Mouse (Mus musculus) hindlimb bud, embryonic 11.5 days (tissue): ENCODE data around the gene Ppp1cb.
"Not testable (repeated sequence)": the region's sequence is repeated elsewhere in the genome, so short reads cannot be mapped to it uniquely, and the experiment has no call there.

ENCODE experiments used
- DNase-seq: peaks from one replicate; pipeline ENCODE4 v3.0.0-alpha.2; 2012; ENCODE audit warnings: low read depth, low spot score; ENCODE audit errors: extremely low spot score

Ppp1cb gene

GRCm38 (mm10) chr5:32458408-32459143 lies at the start of gene Ppp1cb:
Gene Ppp1cb, plus strand, starts transcription at chr5:32458843.
- peak; percentile 98 for DNase-seq

- no peak for DNase-seq
Observed at GRCm38 (mm10) chr5:32409747-32410146, 48.9 kb upstream of the Ppp1cb start.

- DNase-seq: no peak
Observed at GRCm38 (mm10) chr5:32410954-32411688, 47.5 kb upstream of the Ppp1cb start.

DNA sequence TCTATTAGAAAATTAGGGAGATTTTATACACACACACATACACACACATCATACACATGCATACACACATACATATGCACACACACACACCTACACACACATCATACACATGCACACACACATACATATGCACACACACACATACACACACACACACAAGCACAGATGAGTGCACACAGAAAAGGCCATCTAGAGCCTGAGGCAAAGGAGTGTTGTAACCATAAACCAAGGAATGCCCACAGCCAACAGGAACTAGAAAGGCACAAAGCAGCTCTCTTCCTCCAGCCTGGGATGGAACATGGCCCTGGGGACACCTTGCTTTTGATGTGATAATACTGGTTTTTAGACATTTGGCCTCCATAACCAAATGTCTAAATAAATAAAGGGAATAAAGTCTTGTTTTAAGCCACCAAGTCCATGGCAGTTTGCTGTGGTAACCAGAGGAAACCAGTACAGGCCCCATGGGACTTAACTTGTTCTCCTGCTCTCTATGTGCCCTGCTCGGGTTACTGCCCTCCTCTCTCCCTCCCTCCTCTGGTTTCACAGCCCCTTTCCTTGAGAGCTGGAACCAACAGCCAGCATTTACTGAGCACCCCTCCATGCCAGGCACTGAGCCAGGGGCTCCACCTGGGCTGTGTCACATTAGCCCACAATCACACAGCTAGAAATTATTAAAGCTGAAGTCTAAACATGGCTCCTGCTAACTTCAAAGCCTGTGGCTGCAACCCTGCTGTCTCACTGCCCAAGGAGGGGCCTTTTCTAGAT lies 46.3 kb upstream of the Ppp1cb start:
- no peak for DNase-seq

GRCm38 (mm10) chr5:32413083-32413482 lies 45.6 kb upstream of the Ppp1cb start:
- no peak for DNase-seq

- no peak for DNase-seq
Observed at GRCm38 (mm10) chr5:32413569-32413968, 45.1 kb upstream of the Ppp1cb start.

DNA sequence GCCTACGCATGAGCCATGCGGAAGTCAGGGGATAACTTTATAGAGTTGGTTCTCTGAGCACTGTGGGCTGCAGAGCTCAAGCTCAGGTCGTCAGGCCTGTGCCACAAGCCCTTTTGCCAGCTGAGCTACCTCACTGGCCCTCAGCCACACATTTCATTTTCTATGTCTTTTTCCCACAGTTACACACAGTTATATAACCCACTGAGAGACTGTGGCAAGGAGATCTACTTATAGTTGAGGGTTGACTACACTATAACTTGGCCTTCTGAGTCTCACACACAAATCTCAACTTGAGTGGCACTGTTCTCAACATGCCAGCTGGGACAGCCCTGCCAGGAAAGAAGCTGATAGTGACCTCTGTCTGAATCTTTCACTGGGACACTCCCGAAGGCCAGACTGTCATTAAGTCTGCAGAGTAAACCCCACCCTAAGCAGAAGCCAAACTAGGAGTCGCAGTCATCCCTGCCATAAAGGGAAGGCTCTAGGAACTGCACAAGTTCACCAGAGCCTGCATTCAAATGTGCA lies 44.1 kb upstream of the Ppp1cb start:
- no peak for DNase-seq

GRCm38 (mm10) chr5:32415554-32415953 lies 43.1 kb upstream of the Ppp1cb start:
- DNase-seq: no peak

DNA sequence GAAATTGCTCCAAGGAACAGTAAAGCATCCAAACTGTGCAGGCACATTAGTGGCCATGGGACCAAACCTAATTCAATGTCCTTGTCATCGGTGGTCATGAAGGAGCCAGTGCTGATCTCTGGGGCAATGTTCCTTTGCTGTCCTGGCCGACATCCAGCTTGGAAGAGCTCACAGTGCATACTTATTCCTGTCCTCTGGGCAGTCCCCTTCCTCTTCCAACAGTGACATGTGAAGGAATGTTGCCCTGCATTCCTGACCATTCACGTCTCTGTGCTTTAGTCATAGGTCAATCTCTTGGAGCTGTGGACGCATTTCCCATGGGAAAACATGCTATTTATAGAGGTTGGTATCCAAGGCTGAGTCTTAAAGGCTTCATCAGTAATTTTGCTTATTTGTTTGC lies 41.8 kb upstream of the Ppp1cb start:
- DNase-seq: no peak

GRCm38 (mm10) chr5:32422081-32422589 lies 36.5 kb upstream of the Ppp1cb start:
- DNase-seq: no peak

DNA sequence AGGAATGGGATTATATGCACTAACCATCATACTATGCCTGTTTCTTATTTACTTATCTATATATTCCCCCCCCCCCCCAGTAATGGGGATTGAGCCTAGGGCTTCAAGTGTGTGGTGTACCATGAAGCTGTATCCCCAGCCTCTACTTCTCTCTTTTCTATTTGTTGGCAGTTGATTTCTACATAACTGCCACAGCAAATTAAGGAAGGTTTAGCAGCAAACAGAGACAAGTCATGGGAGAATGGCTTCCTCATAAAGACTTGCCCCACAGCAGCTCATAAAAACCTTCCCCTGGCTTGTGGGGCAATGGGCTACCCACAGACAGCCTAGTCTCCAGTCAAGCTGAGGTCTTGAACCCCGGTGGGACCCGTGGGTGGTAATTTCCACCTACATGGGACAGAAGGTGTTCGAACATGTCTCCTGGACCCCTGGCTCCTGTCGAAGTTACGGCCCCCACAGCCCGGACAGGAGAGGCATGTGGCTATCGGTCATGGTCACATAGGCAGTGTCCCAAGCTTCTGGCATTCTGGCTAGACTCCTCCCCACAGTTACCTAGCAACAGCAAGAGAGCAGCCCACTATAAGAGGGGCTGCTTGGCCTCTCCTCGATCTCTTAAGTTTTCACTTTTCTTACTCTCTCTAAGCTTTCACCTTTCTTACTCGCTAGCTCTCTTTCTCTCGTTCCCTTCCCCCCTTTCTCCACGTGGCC lies 35.1 kb upstream of the Ppp1cb start:
- no peak for DNase-seq

DNA sequence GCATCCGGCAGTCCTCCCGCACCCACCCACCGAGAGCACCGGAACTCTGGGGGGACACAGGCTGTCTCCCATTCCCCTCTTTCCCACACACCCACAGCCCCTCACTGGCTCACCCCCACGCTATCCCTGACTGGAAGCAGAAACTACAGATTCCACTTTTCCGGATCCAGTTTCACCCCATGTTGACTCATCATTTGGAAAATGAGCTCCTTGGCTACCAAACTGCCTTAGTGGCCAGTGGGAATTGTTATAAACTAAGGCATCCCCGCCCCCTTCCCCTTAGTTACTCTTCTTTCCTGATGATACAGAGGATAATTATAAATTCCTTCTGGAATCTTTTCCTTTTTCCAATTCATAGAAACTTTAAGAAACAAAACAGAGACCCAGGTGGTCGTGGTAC lies 34.2 kb upstream of the Ppp1cb start:
- DNase-seq: no peak

DNA sequence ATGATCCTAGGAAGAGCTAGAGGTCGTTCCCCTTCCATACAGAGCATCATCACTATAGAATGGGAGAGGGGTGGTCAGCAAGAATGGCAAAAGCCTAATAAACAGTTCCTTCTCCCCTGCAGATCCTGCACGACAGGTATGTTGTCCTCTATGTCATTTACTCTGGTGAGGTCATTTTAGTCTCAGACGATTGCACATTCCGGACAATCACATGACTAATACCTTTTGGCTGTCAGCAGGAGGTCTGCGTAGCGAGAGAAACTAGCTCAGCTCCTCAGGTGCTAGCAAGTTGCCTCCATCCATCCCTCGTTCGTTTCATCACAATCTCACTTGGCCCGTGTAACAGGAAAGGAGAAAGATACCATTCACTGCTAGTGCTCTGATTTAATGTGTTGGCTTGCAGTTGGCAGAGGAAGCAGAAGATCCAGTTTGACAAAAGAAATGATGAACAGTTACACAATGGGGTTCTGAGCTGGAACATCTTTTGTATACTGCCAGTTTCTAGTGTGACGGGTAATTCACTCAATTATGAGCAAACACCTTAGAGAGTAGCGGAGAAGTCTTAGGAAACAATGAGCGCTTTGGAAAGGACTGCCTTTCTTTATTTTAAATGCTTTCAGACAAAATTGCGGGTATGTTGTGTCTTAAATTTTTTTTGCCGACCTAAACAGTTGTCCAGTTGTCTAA lies 33.0 kb upstream of the Ppp1cb start:
- no peak for DNase-seq

DNA sequence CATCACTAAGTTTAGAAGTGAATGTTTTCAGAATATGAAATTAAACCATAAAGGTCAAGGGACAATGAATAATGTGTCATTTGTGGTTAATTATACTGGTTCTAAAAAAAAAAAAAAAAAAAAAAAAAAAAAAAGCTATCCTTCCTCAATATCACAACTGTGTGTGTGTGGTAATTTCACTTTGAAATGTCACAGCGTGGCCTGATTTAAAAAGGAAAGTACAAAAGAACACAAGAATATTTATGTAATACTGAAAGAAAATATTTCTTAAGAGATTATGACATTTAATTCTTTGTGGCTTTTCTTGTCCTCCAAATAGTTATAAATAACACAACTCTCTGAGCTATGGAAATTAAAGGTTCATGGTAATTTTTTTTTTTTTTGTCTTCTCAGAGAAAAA lies 28.2 kb upstream of the Ppp1cb start:
- no peak for DNase-seq

DNA sequence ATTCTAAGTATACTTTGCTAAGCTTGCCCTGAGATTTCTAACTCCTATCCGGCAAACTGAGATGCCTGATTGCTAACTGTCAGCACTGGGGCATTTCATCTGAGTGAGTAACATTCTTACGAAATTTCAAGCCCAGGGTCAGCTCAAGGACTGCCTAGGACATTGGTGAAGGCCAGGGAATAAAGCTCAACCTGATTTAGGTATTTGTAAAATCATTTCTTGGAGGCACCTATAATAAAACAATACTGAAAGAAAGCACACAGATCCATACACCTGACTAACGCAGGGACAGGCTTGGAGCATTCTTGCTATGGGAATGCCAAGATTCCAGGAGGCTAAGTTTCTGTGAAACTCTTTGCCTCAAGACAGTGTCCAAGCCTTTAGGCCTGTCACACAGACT lies 24.3 kb upstream of the Ppp1cb start:
- DNase-seq: not testable (repeated sequence)

- no peak for DNase-seq
Observed at GRCm38 (mm10) chr5:32435612-32436011, 23.0 kb upstream of the Ppp1cb start.

- no peak for DNase-seq
Observed at GRCm38 (mm10) chr5:32437901-32438563, 20.6 kb upstream of the Ppp1cb start.

GRCm38 (mm10) chr5:32438564-32438922 lies 20.1 kb upstream of the Ppp1cb start:
- no peak for DNase-seq

DNA sequence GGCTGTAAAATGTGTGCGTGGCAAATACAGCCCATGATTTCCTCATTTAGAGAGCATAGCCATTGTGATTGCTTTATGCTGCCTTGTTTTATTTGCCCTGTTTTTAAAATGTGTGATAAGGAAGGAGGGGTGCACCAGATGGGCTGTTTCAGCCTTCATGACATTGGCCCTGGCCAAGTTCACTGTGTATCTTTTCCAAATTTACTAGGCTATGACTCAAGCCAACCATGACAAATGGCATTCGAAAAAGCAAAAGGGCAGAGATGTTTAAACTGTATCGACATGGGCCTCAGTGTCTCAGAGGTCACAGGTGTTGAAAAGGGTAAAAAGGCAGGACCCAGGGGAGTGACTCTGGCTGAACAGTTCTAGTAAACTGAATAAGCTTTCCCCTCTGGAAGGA lies 17.3 kb upstream of the Ppp1cb start:
- DNase-seq: no peak
